Mouse (Mus musculus): Measurements from ENCODE around the gene Gm10424. TPM values are rescaled to one million over a fixed set of nuclear protein-coding genes. Genes with fewer than 3 reads are reported as not detected.

Gene Gm10424
- polyA plus RNA-seq (2017; shearing (Covaris generic)): not detected

DNA sequence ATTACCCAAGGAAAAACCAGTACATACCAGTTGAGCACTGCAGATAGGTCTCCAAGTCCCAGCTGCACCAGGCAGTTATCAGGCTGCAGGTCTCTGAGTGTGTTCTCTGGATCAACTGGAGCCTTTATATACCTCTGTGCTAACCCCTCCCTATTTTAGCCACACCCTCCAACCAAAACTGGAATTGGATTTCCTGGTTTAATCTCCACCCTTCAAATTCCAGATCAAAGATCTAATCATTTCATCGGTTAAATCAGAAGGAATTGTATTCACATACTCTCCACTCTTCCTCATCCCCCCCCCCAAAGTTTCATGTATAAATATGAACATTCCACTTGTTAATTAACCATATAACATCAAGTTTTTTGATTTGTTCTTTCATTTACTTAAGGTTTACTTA is at the start of gene Gm10424:
TSS of gene Gm10424 (minus strand) at position 101 of the 400 bp plus-strand sequence.

DNA sequence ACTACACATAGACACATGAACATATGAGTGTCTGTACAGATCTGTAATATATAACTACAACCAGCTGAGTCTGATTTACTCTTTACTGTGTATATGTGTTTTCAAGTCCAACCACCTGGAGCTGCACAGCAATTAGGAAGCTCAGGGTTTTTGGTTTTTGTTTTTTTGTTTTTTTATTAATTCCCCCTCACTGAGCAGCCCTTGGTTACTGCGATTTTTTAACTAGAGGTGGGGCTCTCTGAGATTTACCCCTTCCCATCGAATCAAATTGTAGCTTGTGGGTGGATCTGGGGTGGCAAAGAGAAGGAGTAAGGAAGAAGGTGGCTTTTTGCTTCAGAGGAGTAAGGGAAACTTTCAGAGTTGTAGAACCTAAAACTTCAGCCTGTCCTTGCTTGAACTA is 33.0 kb upstream of the Gm10424 start, which contains the start of gene Gm3259:
TSS of gene Gm3259 (plus strand) at position 301 of the 400 bp plus-strand sequence.

Other genes starting within 250 kb of the Gm10424 start
- gene Gm7942, start 165.8 kb downstream of the Gm10424 start, polyA plus RNA-seq (2017; shearing (Covaris generic)): not detected
- gene Gm16513, start 90.1 kb downstream of the Gm10424 start, polyA plus RNA-seq (2017; shearing (Covaris generic)): 0.28 TPM
- not detected for gene Gm3259, start 33.1 kb upstream of the Gm10424 start, polyA plus RNA-seq (2017; shearing (Covaris generic))
- gene D5Ertd577e, start 184.0 kb upstream of the Gm10424 start, polyA plus RNA-seq (2017; shearing (Covaris generic)): not detected
- gene Gm3286, start 238.0 kb upstream of the Gm10424 start, polyA plus RNA-seq (2017; shearing (Covaris generic)): not detected

Measured in inflammation-experienced regulatory T-cells, adult 16 weeks (primary cell).